Mouse (Mus musculus) liver, embryonic 11.5 days (tissue): ENCODE measurements around the gene Hydin. TPM values are rescaled to one million over a fixed set of nuclear protein-coding genes. Genes with fewer than 3 reads are reported as not detected.
"Not testable (repeated sequence)": the region's sequence is repeated elsewhere in the genome, so short reads cannot be mapped to it uniquely, and the experiment has no call there.

ENCODE experiments used
- ATAC-seq: fragments of 200-750 bp; cut with Nextera tagmentation; replicated peaks from 2 replicates; pipeline ENCODE4 v1.8.0; 2017; ENCODE audit warnings: moderate number of reproducible peaks, mild to moderate bottlenecking, moderate TSS enrichment, moderate library complexity; ENCODE audit not compliant: low FRiP score
- DNase-seq: peaks from one replicate; pipeline ENCODE4 v3.0.0-alpha.2; 2017; ENCODE audit warnings: low spot score
- H3K27ac ChIP-seq: fragments of 300-500 bp; sonication (generic); 2 replicates; pipeline ENCODE4 v1.5.1; 2014; ENCODE audit warnings: mild to moderate bottlenecking, low read depth, low read length, control low read depth
- H3K27me3 ChIP-seq: fragments of 300-500 bp; sonication (generic); replicated peaks from 2 replicates; pipeline ENCODE4 v1.6.1; 2014; ENCODE audit warnings: low read length, mixed read lengths; ENCODE audit not compliant: control insufficient read depth, insufficient read depth
- H3K36me3 ChIP-seq: fragments of 300-500 bp; sonication (generic); 2 replicates; pipeline ENCODE4 v1.6.1; 2014; ENCODE audit warnings: mild to moderate bottlenecking, low read length, moderate library complexity, mixed read lengths; ENCODE audit not compliant: control insufficient read depth, insufficient read depth
- H3K4me1 ChIP-seq: fragments of 300-500 bp; sonication (generic); replicated peaks from 2 replicates; pipeline ENCODE4 v1.6.1; 2014; ENCODE audit warnings: low read length, mixed read lengths; ENCODE audit not compliant: control insufficient read depth, insufficient read depth
- H3K4me2 ChIP-seq: fragments of 300-500 bp; sonication (generic); 2 replicates; pipeline ENCODE4 v1.6.1; 2014; ENCODE audit warnings: mild to moderate bottlenecking, control low read depth, moderate library complexity
- H3K4me3 ChIP-seq: fragments of 300-500 bp; sonication (generic); 2 replicates; pipeline ENCODE4 v1.5.1; 2014; ENCODE audit warnings: low read depth, low read length, control low read depth
- H3K9ac ChIP-seq: fragments of 300-500 bp; sonication (generic); 2 replicates; pipeline ENCODE4 v1.6.1; 2014; ENCODE audit warnings: low read depth, low read length, control low read depth
- H3K9me3 ChIP-seq: fragments of 300-500 bp; sonication (generic); 2 replicates; pipeline ENCODE4 v1.6.1; 2016; ENCODE audit warnings: low read length, inconsistent platforms, mixed read lengths; ENCODE audit not compliant: control insufficient read depth
- WGBS: fragments of 180-500 bp; shearing (Covaris S2); extraction: QIAGEN DNeasy Blood & Tissue Kit; methylation state at CpG from one replicate; pipeline ENCODE4 v1.1.7; 2014; 5-methylcytosine and 5-hydroxymethylcytosine counted together
- polyA plus RNA-seq: library from polyadenylated mRNA; unstranded; fragments of >200 nt; fragmentation: Nextera tagmentation; extraction: Ambion mirVana; gene quantifications from 2 replicates; pipeline ENCODE4 v1.2.1, GENCODE M21; 2014

Gene Hydin
- polyA plus RNA-seq, 1 experiment from 2014 or later, result 0.05 TPM

DNA sequence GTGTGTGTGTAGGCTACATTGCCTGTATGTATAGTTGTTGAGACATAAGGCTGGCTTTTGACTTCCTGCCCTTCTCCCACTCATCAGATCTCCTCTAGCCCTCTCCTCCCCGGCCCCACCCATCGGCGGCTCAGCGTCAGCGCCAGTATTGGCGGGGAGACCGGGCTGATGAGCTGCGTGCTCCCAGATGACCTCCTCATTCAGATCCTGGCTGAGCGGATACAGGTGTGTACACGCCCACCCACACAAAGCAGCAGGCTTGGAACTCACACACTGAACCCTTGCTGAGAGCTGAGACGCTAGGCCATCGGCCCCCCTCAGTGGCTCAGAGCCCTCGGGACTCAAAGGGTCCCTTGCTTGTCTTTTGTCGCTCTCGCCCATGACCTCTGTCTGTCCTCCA lies 256.2 kb downstream of the Hydin start:
- no peak overlapping the region for H3K4me3 ChIP-seq
- no peaks in the 10 kb centered on the region; the same call in 1 of the 2 replicates for H3K4me1 ChIP-seq
- no peaks in the 10 kb centered on the region for H3K9me3 ChIP-seq
- H3K36me3 ChIP-seq, result no peaks in the 10 kb centered on the region
- no peak overlapping the region for H3K9ac ChIP-seq
- no peak overlapping the region for H3K4me2 ChIP-seq
- no peak for DNase-seq
- no peak for ATAC-seq
- no peaks in the 10 kb centered on the region for H3K27me3 ChIP-seq
- H3K27ac ChIP-seq, result no peak overlapping the region
- WGBS, result 70% methylated on average over 15 of the region's 15 CpGs

DNA sequence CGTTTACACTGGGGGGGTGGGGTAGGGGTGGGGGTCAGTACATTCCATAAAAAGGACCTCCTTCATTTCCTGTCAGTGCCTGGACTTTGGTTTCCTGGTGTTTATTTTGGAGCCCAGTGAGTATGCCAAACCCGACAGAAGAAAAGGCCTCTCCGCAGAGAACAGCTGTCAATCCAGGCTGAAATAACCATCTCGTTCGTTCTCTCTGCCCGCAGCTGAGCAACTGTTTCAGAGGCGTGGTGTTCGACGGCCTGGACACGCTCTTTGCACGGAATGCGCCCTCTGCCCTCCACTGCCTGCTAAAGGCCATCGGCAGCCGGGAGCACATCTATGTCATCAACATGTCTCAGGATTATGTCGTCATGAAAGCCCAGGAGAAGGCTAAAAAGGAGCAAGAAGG lies 258.5 kb downstream of the Hydin start:
- H3K9ac ChIP-seq, result no peak overlapping the region
- ATAC-seq (no peak), DNase-seq (no peak)
- no peak overlapping the region for H3K4me2 ChIP-seq
- H3K27ac ChIP-seq, result no peak overlapping the region
- 62% methylated on average over 15 of the region's 15 CpGs for WGBS
- no peak overlapping the region for H3K4me3 ChIP-seq
- no peaks in the 10 kb centered on the region for H3K27me3 ChIP-seq
- H3K9me3 ChIP-seq, result no peaks in the 10 kb centered on the region
- H3K36me3 ChIP-seq, result no peaks in the 10 kb centered on the region
- no peaks in the 10 kb centered on the region; the same call in 1 of the 2 replicates for H3K4me1 ChIP-seq

DNA sequence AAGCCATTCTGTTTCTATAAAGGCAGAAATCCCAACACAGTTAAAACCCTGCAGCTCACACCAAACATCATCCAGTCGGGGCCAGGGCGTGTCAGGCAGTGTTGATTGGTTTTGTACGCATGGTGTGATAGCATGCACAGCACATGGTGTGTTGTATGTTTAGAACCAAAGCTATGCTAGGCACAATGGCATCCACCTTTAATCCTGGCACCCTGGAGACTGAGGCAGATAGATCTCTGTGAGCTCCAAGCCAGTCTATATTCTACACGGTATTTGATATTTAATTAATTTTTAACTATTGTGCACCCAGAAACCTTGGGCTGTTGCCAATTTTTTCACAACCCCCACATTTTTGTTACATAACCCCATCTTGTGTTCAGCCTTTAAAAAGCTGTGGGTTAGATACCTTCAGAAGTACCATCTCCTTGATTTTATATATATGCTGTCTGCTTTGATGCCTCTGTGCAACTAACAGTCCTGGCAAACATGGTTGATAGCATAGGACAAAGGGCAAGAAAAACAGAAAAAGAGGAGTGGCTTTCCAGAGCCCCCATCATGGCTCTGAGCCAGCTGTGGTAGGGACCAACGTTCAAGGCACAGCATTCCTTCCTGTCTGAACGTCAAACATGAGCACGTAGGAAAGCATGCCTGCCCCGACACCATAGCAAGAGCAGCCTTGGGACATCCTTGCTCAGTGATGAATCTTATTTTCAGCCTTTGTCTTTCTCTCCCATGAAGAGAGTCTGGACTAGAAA lies 263.4 kb downstream of the Hydin start:
- no peaks in the 10 kb centered on the region; the same call in 1 of the 2 replicates for H3K4me1 ChIP-seq
- no peaks in the 10 kb centered on the region for H3K36me3 ChIP-seq
- no peaks in the 10 kb centered on the region for H3K27me3 ChIP-seq
- ATAC-seq (no peak; the same call in 1 of the 2 replicates), DNase-seq (no peak)
- no peaks in the 10 kb centered on the region for H3K9me3 ChIP-seq
- H3K4me3 ChIP-seq, result no peak overlapping the region
- H3K9ac ChIP-seq, result no peak overlapping the region
- no peak overlapping the region for H3K4me2 ChIP-seq
- no peak overlapping the region for H3K27ac ChIP-seq
- 67% methylated on average over 8 of the region's 8 CpGs for WGBS

DNA sequence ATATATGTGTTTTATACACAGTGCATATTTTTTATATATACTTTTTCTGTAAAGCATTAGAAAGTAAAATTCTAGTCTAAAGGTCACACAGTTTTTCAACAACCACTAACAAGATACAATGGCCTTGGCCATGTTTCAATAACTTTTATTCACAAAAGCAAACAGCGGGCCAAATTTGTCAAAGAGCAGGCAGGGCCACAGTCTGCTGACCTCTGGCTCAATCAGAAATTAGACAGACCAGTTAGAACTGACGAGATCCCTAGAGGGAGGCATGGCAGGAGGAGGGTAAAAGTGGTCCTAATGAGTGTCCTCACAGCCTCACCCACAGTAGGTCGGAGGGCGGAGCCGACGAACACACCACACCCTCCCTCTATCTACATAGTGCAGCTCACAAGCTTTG lies 267.0 kb downstream of the Hydin start:
- Histone ChIP-seq H3K9ac (no peak overlapping the region), H3K27ac (no peak overlapping the region), H3K27me3 (no peaks in the 10 kb centered on the region), H3K9me3 (no peaks in the 10 kb centered on the region), H3K4me3 (no peak overlapping the region), H3K4me2 (no peak overlapping the region), H3K36me3 (no peaks in the 10 kb centered on the region), H3K4me1 (no peaks in the 10 kb centered on the region)
- ATAC-seq, result no peak
- DNase-seq, result no peak
- WGBS, result 77% methylated on average over 6 of the region's 6 CpGs

DNA sequence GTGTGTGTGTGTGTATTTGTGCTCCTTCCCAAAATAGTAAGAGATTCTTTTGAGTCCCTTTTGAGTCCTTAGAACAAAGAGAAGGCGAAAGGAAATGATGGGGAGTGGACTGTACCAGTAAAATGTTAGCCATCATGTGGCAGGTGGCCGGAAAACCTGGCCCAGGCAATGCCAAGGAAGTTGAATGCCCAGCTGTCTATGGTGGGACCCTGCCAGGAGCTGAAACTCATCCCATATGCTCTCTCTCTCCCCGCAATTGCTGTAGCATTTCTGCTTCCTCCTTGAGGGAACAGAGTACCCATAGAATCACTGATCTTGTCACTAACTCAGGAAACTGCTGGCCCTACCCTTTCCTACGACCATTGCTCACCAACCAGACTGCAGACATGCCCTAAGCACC lies 271.1 kb downstream of the Hydin start:
- no peak for ATAC-seq
- no peaks in the 10 kb centered on the region for H3K4me1 ChIP-seq
- 59% methylated on average over 4 of the region's 4 CpGs for WGBS
- no peak overlapping the region for H3K27ac ChIP-seq
- H3K27me3 ChIP-seq, result no peaks in the 10 kb centered on the region
- DNase-seq, result no peak
- H3K9me3 ChIP-seq, result no peaks in the 10 kb centered on the region
- H3K4me3 ChIP-seq, result no peak overlapping the region
- H3K36me3 ChIP-seq, result no peaks in the 10 kb centered on the region
- no peak overlapping the region for H3K9ac ChIP-seq
- H3K4me2 ChIP-seq, result no peak overlapping the region

DNA sequence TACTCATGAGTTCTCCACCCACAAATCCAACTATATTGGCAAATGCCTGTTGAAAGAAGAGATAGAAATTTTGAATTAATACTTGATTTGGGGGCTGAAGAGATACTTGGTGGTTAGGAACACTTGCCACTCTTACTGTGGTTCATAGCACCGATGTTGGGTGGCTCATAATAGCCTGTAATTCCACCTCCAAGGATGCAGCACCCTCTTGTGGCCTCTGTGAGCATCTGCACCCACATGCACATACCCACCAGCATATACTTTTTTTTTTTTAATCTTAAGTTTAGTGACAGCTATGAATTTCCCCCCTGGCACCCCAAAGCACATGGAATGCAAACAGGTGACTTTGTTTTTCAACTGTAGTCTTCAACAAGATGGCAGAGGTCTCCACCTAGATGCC lies 283.6 kb downstream of the Hydin start:
- ATAC-seq, result no peak
- no peaks in the 10 kb centered on the region for H3K27me3 ChIP-seq
- no peak for DNase-seq
- H3K36me3 ChIP-seq, result no peaks in the 10 kb centered on the region
- H3K9ac ChIP-seq, result no peak overlapping the region
- peaks cover 5% of the 10 kb centered on the region; the same call in 1 of the 2 replicates for H3K9me3 ChIP-seq
- H3K4me3 ChIP-seq, result no peak overlapping the region
- WGBS, result 70% methylated on average over 1 of the region's 1 CpGs
- H3K27ac ChIP-seq, result no peak overlapping the region
- no peaks in the 10 kb centered on the region for H3K4me1 ChIP-seq
- no peak overlapping the region for H3K4me2 ChIP-seq

DNA sequence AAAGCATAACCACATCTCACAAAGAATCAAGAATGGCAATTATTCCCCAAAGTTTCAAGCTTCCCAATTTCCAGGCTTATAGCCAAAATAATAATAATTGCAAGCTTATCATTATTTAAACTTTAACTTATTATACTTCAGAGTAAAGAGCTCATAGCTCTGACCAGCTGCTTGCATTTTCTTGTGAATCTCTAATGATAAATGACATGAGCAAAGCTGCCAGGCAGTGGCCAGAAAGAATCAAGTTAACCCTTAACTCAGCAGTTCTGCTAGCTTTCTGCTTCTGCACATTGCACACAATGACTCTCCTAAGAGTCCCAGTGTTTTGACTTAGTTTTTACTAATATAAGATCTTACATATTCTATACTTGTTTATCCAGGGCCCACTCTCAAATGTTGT lies 285.3 kb downstream of the Hydin start:
- H3K4me1 ChIP-seq, H3K36me3 ChIP-seq, DNase-seq, H3K27me3 ChIP-seq, H3K9me3 ChIP-seq, H3K4me2 ChIP-seq, ATAC-seq, H3K4me3 ChIP-seq, H3K27ac ChIP-seq, H3K9ac ChIP-seq: not testable (repeated sequence)

DNA sequence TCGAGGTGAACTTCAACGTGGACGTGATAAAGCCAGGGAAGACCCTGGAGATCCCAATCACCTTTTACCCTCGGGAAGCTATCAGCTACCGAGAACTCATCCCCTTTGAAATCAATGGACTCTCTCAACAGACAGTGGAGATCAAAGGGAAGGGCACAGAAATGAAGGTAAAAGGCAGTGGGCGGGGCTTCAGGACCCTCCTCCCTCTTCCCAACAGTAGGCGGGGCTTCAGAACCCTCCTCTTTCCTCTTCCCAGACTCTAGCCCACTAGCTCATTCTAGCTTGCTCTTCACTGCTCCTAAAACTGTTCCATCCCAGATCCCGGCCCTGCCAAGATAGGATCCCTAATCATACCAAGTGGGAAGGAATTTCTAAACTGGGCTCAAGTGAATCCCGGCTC lies 325.9 kb downstream of the Hydin start:
- WGBS, result 73% methylated on average over 9 of the region's 9 CpGs
- DNase-seq (no peak), ATAC-seq (no peak)
- Histone ChIP-seq H3K9ac (no peak overlapping the region), H3K27ac (no peak overlapping the region), H3K4me1 (no peaks in the 10 kb centered on the region), H3K4me2 (no peak overlapping the region), H3K9me3 (no peaks in the 10 kb centered on the region), H3K4me3 (no peak overlapping the region), H3K36me3 (no peaks in the 10 kb centered on the region), H3K27me3 (no peaks in the 10 kb centered on the region)

DNA sequence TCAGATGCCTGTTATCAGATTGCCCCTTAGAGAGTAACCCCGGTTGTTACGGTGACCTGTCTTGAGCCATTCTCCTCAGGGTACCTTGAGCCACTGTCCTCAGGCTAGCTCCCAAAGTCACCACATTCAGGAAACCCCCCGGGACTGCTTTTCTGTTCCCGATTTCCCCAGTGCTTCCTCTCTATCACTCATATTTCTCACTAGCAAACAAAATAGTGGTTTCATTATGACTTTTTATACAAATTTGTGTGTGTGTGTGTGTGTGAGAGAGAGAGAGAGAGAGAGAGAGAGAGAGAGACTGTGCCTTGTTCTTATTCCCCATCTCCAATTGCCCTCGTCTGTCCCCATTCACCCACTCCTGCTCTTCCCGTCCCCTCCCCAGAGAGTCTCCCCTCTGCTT lies 327.4 kb downstream of the Hydin start:
- Histone ChIP-seq H3K27ac (no peak overlapping the region), H3K9ac (no peak overlapping the region), H3K36me3 (no peaks in the 10 kb centered on the region), H3K4me2 (no peak overlapping the region), H3K27me3 (no peaks in the 10 kb centered on the region), H3K9me3 (no peaks in the 10 kb centered on the region), H3K4me3 (no peak overlapping the region), H3K4me1 (no peaks in the 10 kb centered on the region)
- ATAC-seq (no peak), DNase-seq (no peak)
- WGBS, result 74% methylated on average over 6 of the region's 6 CpGs
